ENCODE assay signal across 14 mouse cellular contexts in the genomic region with DNA sequence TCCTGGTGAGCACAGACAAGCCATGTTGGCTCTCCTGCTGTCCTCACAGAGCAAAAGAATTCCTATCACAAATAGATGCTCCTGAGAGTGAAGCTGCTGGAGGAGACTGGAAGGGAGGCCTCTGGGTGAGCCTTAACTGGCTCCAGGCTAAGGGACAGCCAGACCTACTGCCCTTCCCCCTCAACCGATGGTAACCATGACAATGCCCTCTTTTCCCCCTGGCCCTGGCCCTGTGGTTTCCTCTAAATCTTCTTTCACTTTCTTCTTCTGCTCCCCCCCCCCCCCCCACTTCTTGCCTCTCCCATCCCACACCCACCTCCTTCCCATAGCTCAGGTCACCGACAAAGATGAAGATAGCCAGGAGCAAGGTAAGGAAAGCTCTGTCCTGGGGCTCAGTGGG. TPM values are rescaled to one million over a fixed set of nuclear protein-coding genes. Genes with fewer than 3 reads are reported as not detected.
DNase-seq lines count a peak whose midpoint lies in the region; ATAC-seq lines count a peak whose summit lies in the region.
"Had no signal": no experiment of that assay in that cellular context is flagged by ENCODE, and none has a peak within 500 bp of the region (broad histone marks: within the 10 kb centered on the region; RNA-seq: fewer than 3 reads in every experiment).

No protein-coding gene starts in this region.

- H3K9ac ChIP-seq in liver, embryonic 13.5 days: no peak overlapping the region
- H3K9ac ChIP-seq in liver, embryonic 12.5 days: no peak overlapping the region
- H3K9ac ChIP-seq in hindbrain, embryonic 12.5 days: no peak overlapping the region

- H3K4me3 ChIP-seq in liver, embryonic 13.5 days (replicated peaks): no peak overlapping the region
- H3K4me3 ChIP-seq in liver, embryonic 12.5 days: no peak overlapping the region
- no peak overlapping the region for H3K4me3 ChIP-seq in hindbrain, embryonic 12.5 days

- intact Hi-C loops in gastrocnemius, postnatal 14 days (cut with DNase I; ENCODE audit: low total_unique reads): no loop called here

- no peak for DNase-seq in liver, embryonic 13.5 days
- DNase-seq in R1 (ENCODE audit: low read depth, low spot score): peak; percentile 38
- no peak for DNase-seq in gastrocnemius, postnatal 14 days
- DNase-seq in right cerebral cortex, postnatal 10 days (ENCODE audit: low spot score in 2 of 2): no peak
- DNase-seq: cerebellum, postnatal 14 days; kidney, postnatal 4 days had no signal

- no peaks in the 10 kb centered on the region for H3K36me3 ChIP-seq in liver, embryonic 13.5 days
- peaks cover 4% of the 10 kb centered on the region for H3K36me3 ChIP-seq in liver, embryonic 12.5 days
- no peaks in the 10 kb centered on the region for H3K36me3 ChIP-seq in hindbrain, embryonic 12.5 days

- H3K4me1 ChIP-seq in liver, embryonic 13.5 days (replicated peaks): peaks cover 58% of the 10 kb centered on the region
- peaks cover 62% of the 10 kb centered on the region for H3K4me1 ChIP-seq in liver, embryonic 12.5 days
- peaks cover 11% of the 10 kb centered on the region for H3K4me1 ChIP-seq in hindbrain, embryonic 12.5 days

- peak overlapping the region; percentile 21; the same call in 1 of the 2 replicates for H3K4me2 ChIP-seq in liver, embryonic 13.5 days
- no peak overlapping the region; the same call in 1 of the 2 replicates for H3K4me2 ChIP-seq in liver, embryonic 12.5 days
- no peak overlapping the region for H3K4me2 ChIP-seq in hindbrain, embryonic 12.5 days (replicated peaks)
- H3K4me2 ChIP-seq: heart, embryonic 11.5 days had no signal

- ATAC-seq in liver, embryonic 13.5 days (ENCODE audit: low read depth): no peak
- ATAC-seq in liver, embryonic 12.5 days: no peak
- ATAC-seq in CD4-positive, CD25-positive, alpha-beta regulatory T cell, adult 4 months: peak; percentile 18
- 0 out of 2 replicates have a peak, but pooled peaks have one; percentile 19 for ATAC-seq in megakaryocyte, adult 5-6 weeks (ENCODE audit: poor library complexity, severe bottlenecking)
- no peak for ATAC-seq in hindbrain, embryonic 12.5 days (ENCODE audit: low FRiP score)
- ATAC-seq: hindbrain, embryonic 16.5 days had no signal

- peak overlapping the region; percentile 19; the same call in 1 of the 2 replicates for H3K27ac ChIP-seq in liver, embryonic 13.5 days
- H3K27ac ChIP-seq in liver, embryonic 12.5 days: no peak overlapping the region
- no peak overlapping the region for H3K27ac ChIP-seq in hindbrain, embryonic 12.5 days

- 10% methylated on average over 2 of the region's 2 CpGs for WGBS in liver, embryonic 13.5 days (ENCODE audit: insufficient replicate concordance)
- WGBS in liver, embryonic 12.5 days (ENCODE audit: insufficient replicate concordance): 8% methylated on average over 2 of the region's 2 CpGs
- 23% methylated on average over 2 of the region's 2 CpGs for WGBS in hindbrain, embryonic 12.5 days

- H3K27me3 ChIP-seq in liver, embryonic 13.5 days: no peaks in the 10 kb centered on the region
- H3K27me3 ChIP-seq in liver, embryonic 12.5 days (replicated peaks): peaks cover 14% of the 10 kb centered on the region
- 0 out of 2 replicates have a peak, but pooled peaks cover 5% of the 10 kb centered on the region for H3K27me3 ChIP-seq in hindbrain, embryonic 12.5 days

- H3K9me3 ChIP-seq in liver, embryonic 13.5 days (replicated peaks): no peaks in the 10 kb centered on the region
- H3K9me3 ChIP-seq in liver, embryonic 12.5 days (replicated peaks): no peaks in the 10 kb centered on the region
- no peaks in the 10 kb centered on the region for H3K9me3 ChIP-seq in hindbrain, embryonic 12.5 days (replicated peaks)

RNA-seq across cellular contexts. Expression of a gene that starts 2.2 kb away (rescaled TPM):
- 5.5 and 6.5 TPM in 2 replicates for polyA plus RNA-seq in liver, embryonic 13.5 days (2015; fragmentation: Nextera tagmentation; extraction: Ambion mirVana)
- polyA plus RNA-seq in liver, embryonic 12.5 days (2016; fragmentation: Nextera tagmentation; extraction: Ambion mirVana): 6.4 and 8.9 TPM in 2 replicates
- polyA plus RNA-seq in CD4-positive, CD25-positive, alpha-beta regulatory T cell, adult 4 months (2017; shearing (Covaris generic)): 100 to 1,000 TPM; 336 to 432 TPM
- total RNA-seq in megakaryocyte, adult 5-6 weeks (2015): 638 and 660 TPM in 2 replicates
- total RNA-seq in megakaryocyte, adult 5-6 weeks (2017): 1,192 and 1,305 TPM in 2 replicates
- total RNA-seq in gastrocnemius, postnatal 14 days (2021): 1 to 10 TPM; 1.0 to 1.1 TPM
- polyA plus RNA-seq in hindbrain, embryonic 12.5 days (2016; fragmentation: Nextera tagmentation; extraction: Ambion mirVana): 1.1 and 2.2 TPM in 2 replicates

RNA-seq across cellular contexts. Expression of a gene that starts 23.4 kb away (rescaled TPM):
- polyA plus RNA-seq in liver, embryonic 13.5 days (2015; fragmentation: Nextera tagmentation; extraction: Ambion mirVana): 2.5 and 3.0 TPM in 2 replicates
- 4.4 and 4.9 TPM in 2 replicates for polyA plus RNA-seq in liver, embryonic 12.5 days (2016; fragmentation: Nextera tagmentation; extraction: Ambion mirVana)
- 10 to 100 TPM; 17.7 to 18.3 TPM for polyA plus RNA-seq in CD4-positive, CD25-positive, alpha-beta regulatory T cell, adult 4 months (2017; shearing (Covaris generic))
- 34.6 and 39.9 TPM in 2 replicates for total RNA-seq in megakaryocyte, adult 5-6 weeks (2015)
- 30.8 and 31.9 TPM in 2 replicates for total RNA-seq in megakaryocyte, adult 5-6 weeks (2017)
- 10 to 100 TPM; 12.9 to 13.2 TPM for total RNA-seq in gastrocnemius, postnatal 14 days (2021)
- 42.2 and 45.6 TPM in 2 replicates for polyA plus RNA-seq in hindbrain, embryonic 12.5 days (2016; fragmentation: Nextera tagmentation; extraction: Ambion mirVana)

RNA-seq across cellular contexts. Expression of a gene that starts 29.4 kb away (rescaled TPM):
- polyA plus RNA-seq in liver, embryonic 13.5 days (2015; fragmentation: Nextera tagmentation; extraction: Ambion mirVana): 20.8 and 22.0 TPM in 2 replicates
- polyA plus RNA-seq in liver, embryonic 12.5 days (2016; fragmentation: Nextera tagmentation; extraction: Ambion mirVana): 21.9 and 26.6 TPM in 2 replicates
- 10 to 100 TPM; 10.7 to 16.9 TPM for polyA plus RNA-seq in CD4-positive, CD25-positive, alpha-beta regulatory T cell, adult 4 months (2017; shearing (Covaris generic))
- 5.6 and 9.3 TPM in 2 replicates for total RNA-seq in megakaryocyte, adult 5-6 weeks (2015)
- 8.6 and 15.4 TPM in 2 replicates for total RNA-seq in megakaryocyte, adult 5-6 weeks (2017)
- total RNA-seq in gastrocnemius, postnatal 14 days (2021): 10 to 100 TPM; 14.1 to 15.6 TPM
- polyA plus RNA-seq in hindbrain, embryonic 12.5 days (2016; fragmentation: Nextera tagmentation; extraction: Ambion mirVana): 49.3 and 53.5 TPM in 2 replicates

RNA-seq across cellular contexts. Expression of a gene that starts 30.8 kb away (rescaled TPM):
- polyA plus RNA-seq in liver, embryonic 13.5 days (2015; fragmentation: Nextera tagmentation; extraction: Ambion mirVana): 14.8 and 21.8 TPM in 2 replicates
- 31.2 and 32.0 TPM in 2 replicates for polyA plus RNA-seq in liver, embryonic 12.5 days (2016; fragmentation: Nextera tagmentation; extraction: Ambion mirVana)
- polyA plus RNA-seq in CD4-positive, CD25-positive, alpha-beta regulatory T cell, adult 4 months (2017; shearing (Covaris generic)): 10 to 100 TPM; 27.6 to 28.2 TPM
- 27.7 and 38.0 TPM in 2 replicates for total RNA-seq in megakaryocyte, adult 5-6 weeks (2015)
- total RNA-seq in megakaryocyte, adult 5-6 weeks (2017): 39.9 and 48.4 TPM in 2 replicates
- total RNA-seq in gastrocnemius, postnatal 14 days (2021): 10 to 100 TPM; 27.6 to 30.5 TPM
- polyA plus RNA-seq in hindbrain, embryonic 12.5 days (2016; fragmentation: Nextera tagmentation; extraction: Ambion mirVana): 111 and 113 TPM in 2 replicates

RNA-seq across cellular contexts. Expression of a gene that starts 36.5 kb away (rescaled TPM):
- not detected in 2 replicates for polyA plus RNA-seq in liver, embryonic 13.5 days (2015; fragmentation: Nextera tagmentation; extraction: Ambion mirVana)
- not detected in 2 replicates for polyA plus RNA-seq in liver, embryonic 12.5 days (2016; fragmentation: Nextera tagmentation; extraction: Ambion mirVana)
- polyA plus RNA-seq in CD4-positive, CD25-positive, alpha-beta regulatory T cell, adult 4 months (2017; shearing (Covaris generic)): not detected
- not detected in 2 replicates for total RNA-seq in megakaryocyte, adult 5-6 weeks (2015)
- not detected in 2 replicates for total RNA-seq in megakaryocyte, adult 5-6 weeks (2017)
- not detected for total RNA-seq in gastrocnemius, postnatal 14 days (2021)
- polyA plus RNA-seq in hindbrain, embryonic 12.5 days (2016; fragmentation: Nextera tagmentation; extraction: Ambion mirVana): 0.30 and 0.49 TPM in 2 replicates
- total RNA-seq: gastrocnemius, adult 18-20 months; megakaryocyte-erythroid progenitor cell, adult 5-6 weeks had no signal

Comparison
In these comparisons a context has a peak if more than half of its experiments do, and no peak if none do; other contexts are left out.
1. ATAC-seq: peak in CD4-positive, CD25-positive, alpha-beta regulatory T cell, adult 4 months (single experiment) and megakaryocyte, adult 5-6 weeks (single experiment); none in liver, embryonic 13.5 days (single experiment), liver, embryonic 12.5 days (single experiment) and hindbrain, embryonic 12.5 days (single experiment).
2. RNA of a gene that starts 2.2 kb away (polyA plus RNA-seq): 336 to 432 TPM in CD4-positive, CD25-positive, alpha-beta regulatory T cell, adult 4 months; 5.5 to 6.5 TPM in liver, embryonic 13.5 days, 6.4 to 8.9 TPM in liver, embryonic 12.5 days and 1.1 to 2.2 TPM in hindbrain, embryonic 12.5 days; every median in the first group is over 10 times any median in the second.